Mouse (Mus musculus) testis, adult 2 months (tissue): Measurements from ENCODE around the gene Gfod2.

Source experiments
- CTCF ChIP-seq: fragments of 200-500 bp; IDR thresholded peaks from 2 replicates; pipeline ENCODE4 v1.5.1; 2012; ENCODE audit warnings: low read depth, mild to moderate bottlenecking, inconsistent platforms, low read length, moderate library complexity; ENCODE audit not compliant: control insufficient read depth, insufficient read depth, insufficient replicate concordance
- POLR2A ChIP-seq: fragments of 200-500 bp; IDR thresholded peaks from 2 replicates; pipeline ENCODE4 v1.6.1; 2012; ENCODE audit warnings: low read depth, mild to moderate bottlenecking, inconsistent platforms, low read length, moderate library complexity; ENCODE audit not compliant: control insufficient read depth

- TF ChIP-seq POLR2A (no peak), CTCF (no peak)
These were observed 58.8 kb downstream of the Gfod2 start for GRCm38 (mm10) chr8:105699488-105700215.
